Mouse (Mus musculus): ENCODE measurements around the gene Olfr1112. TPM values are rescaled to one million over a fixed set of nuclear protein-coding genes. Genes with fewer than 3 reads are reported as not detected.
"Not testable (repeated sequence)": the region's sequence is repeated elsewhere in the genome, so short reads cannot be mapped to it uniquely, and the experiment has no call there.

The Olfr1112 gene
- polyA plus RNA-seq (2015; fragmentation: Nextera tagmentation; extraction: Ambion mirVana), result not detected in 2 replicates

- no peak for ATAC-seq (ENCODE audit: low FRiP score)
- no peak within 1 kb of the TSS for H3K4me2 ChIP-seq
- no peaks in the 10 kb centered on the region for H3K36me3 ChIP-seq
- no peak within 1 kb of the TSS for H3K27ac ChIP-seq (replicated peaks)
- H3K9me3 ChIP-seq (replicated peaks), result no peaks in the 10 kb centered on the region
- no peaks in the 10 kb centered on the region for H3K27me3 ChIP-seq (replicated peaks)
- H3K4me3 ChIP-seq (replicated peaks), result no peak within 1 kb of the TSS
- no peaks in the 10 kb centered on the region for H3K4me1 ChIP-seq
- WGBS, result 89% methylated on average over 1 of the region's 1 CpGs
- H3K9ac ChIP-seq (replicated peaks), result no peak within 1 kb of the TSS
These were observed at the start of gene Olfr1112 for GRCm38 (mm10) chr2:87187498-87187897. Gene Olfr1112, plus strand, starts transcription at chr2:87187798.

- Histone ChIP-seq H3K9me3 (replicated peaks) (no peaks in the 10 kb centered on the region), H3K36me3 (no peaks in the 10 kb centered on the region), H3K4me3 (replicated peaks) (no peak within 1 kb of the TSS), H3K4me1 (no peaks in the 10 kb centered on the region), H3K27ac (replicated peaks) (no peak within 1 kb of the TSS), H3K27me3 (replicated peaks) (no peaks in the 10 kb centered on the region), H3K9ac (replicated peaks) (no peak within 1 kb of the TSS), H3K4me2 (no peak within 1 kb of the TSS)
- 82% methylated on average over 1 of the region's 1 CpGs for WGBS
- ATAC-seq (ENCODE audit: low FRiP score), result no peak
These were observed 47.4 kb upstream of the Olfr1112 start, which contains the start of gene Olfr1110 for GRCm38 (mm10) chr2:87140200-87140599. Gene Olfr1110, minus strand, starts transcription at chr2:87140300.

GRCm38 (mm10) chr2:87152524-87152923, 35.1 kb upstream of the Olfr1112 start, which contains the start of gene Olfr1111:
Gene Olfr1111, minus strand, starts transcription at chr2:87152624.
- H3K4me1 ChIP-seq, result no peaks in the 10 kb centered on the region
- no peak for ATAC-seq (ENCODE audit: low FRiP score)
- H3K4me2 ChIP-seq, result no peak within 1 kb of the TSS
- no peak within 1 kb of the TSS for H3K27ac ChIP-seq (replicated peaks)
- H3K27me3 ChIP-seq (replicated peaks), result no peaks in the 10 kb centered on the region
- no peak within 1 kb of the TSS for H3K9ac ChIP-seq (replicated peaks)
- no peak within 1 kb of the TSS for H3K4me3 ChIP-seq (replicated peaks)
- H3K9me3 ChIP-seq (replicated peaks), result no peaks in the 10 kb centered on the region
- no peaks in the 10 kb centered on the region for H3K36me3 ChIP-seq

- H3K4me1 ChIP-seq; H3K9ac ChIP-seq (replicated peaks); H3K4me2 ChIP-seq; ATAC-seq (ENCODE audit: low FRiP score); H3K27me3 ChIP-seq (replicated peaks); H3K27ac ChIP-seq (replicated peaks); H3K4me3 ChIP-seq (replicated peaks); H3K9me3 ChIP-seq (replicated peaks); H3K36me3 ChIP-seq: not testable (repeated sequence)
- WGBS, result 79% methylated on average over 2 of the region's 2 CpGs
These were observed 19.9 kb upstream of the Olfr1112 start for GRCm38 (mm10) chr2:87167731-87168130.

- H3K27ac ChIP-seq (replicated peaks), result no peak within 1 kb of the TSS
- H3K4me3 ChIP-seq (replicated peaks), result no peak within 1 kb of the TSS
- WGBS, result 92% methylated on average over 2 of the region's 2 CpGs
- no peaks in the 10 kb centered on the region for H3K9me3 ChIP-seq (replicated peaks)
- no peak within 1 kb of the TSS for H3K4me2 ChIP-seq
- no peak for ATAC-seq (ENCODE audit: low FRiP score)
- no peaks in the 10 kb centered on the region for H3K4me1 ChIP-seq
- no peaks in the 10 kb centered on the region for H3K36me3 ChIP-seq
- no peak within 1 kb of the TSS for H3K9ac ChIP-seq (replicated peaks)
- no peaks in the 10 kb centered on the region for H3K27me3 ChIP-seq (replicated peaks)
These were observed 21.1 kb downstream of the Olfr1112 start, which contains the start of gene Olfr1113 for GRCm38 (mm10) chr2:87208670-87209069. Gene Olfr1113, plus strand, starts transcription at chr2:87208970.

Other genes starting within 250 kb of the Olfr1112 start
- not detected in 2 replicates for gene Olfr1099, start 227.1 kb upstream of the Olfr1112 start, polyA plus RNA-seq (2015; fragmentation: Nextera tagmentation; extraction: Ambion mirVana)
- gene Olfr1100, start 207.8 kb upstream of the Olfr1112 start, polyA plus RNA-seq (2015; fragmentation: Nextera tagmentation; extraction: Ambion mirVana), result not detected in 2 replicates
- not detected in 2 replicates for gene Olfr1101, start 196.6 kb upstream of the Olfr1112 start, polyA plus RNA-seq (2015; fragmentation: Nextera tagmentation; extraction: Ambion mirVana)
- gene Olfr1102, start 189.4 kb upstream of the Olfr1112 start, polyA plus RNA-seq (2015; fragmentation: Nextera tagmentation; extraction: Ambion mirVana), result not detected in 2 replicates
- gene Olfr1104, start 160.7 kb upstream of the Olfr1112 start, polyA plus RNA-seq (2015; fragmentation: Nextera tagmentation; extraction: Ambion mirVana), result not detected in 2 replicates
- gene Olfr1105, start 151.3 kb upstream of the Olfr1112 start, polyA plus RNA-seq (2015; fragmentation: Nextera tagmentation; extraction: Ambion mirVana), result not detected in 2 replicates
- gene Olfr1106, start 135.5 kb upstream of the Olfr1112 start, polyA plus RNA-seq (2015; fragmentation: Nextera tagmentation; extraction: Ambion mirVana), result not detected in 2 replicates
- gene Olfr1107, start 112.0 kb upstream of the Olfr1112 start, polyA plus RNA-seq (2015; fragmentation: Nextera tagmentation; extraction: Ambion mirVana), result not detected in 2 replicates
- gene Olfr1109, start 91.8 kb upstream of the Olfr1112 start, polyA plus RNA-seq (2015; fragmentation: Nextera tagmentation; extraction: Ambion mirVana), result not detected in 2 replicates
- gene Olfr259, start 73.2 kb upstream of the Olfr1112 start, polyA plus RNA-seq (2015; fragmentation: Nextera tagmentation; extraction: Ambion mirVana), result not detected in 2 replicates
- gene Olfr1110, start 47.5 kb upstream of the Olfr1112 start, polyA plus RNA-seq (2015; fragmentation: Nextera tagmentation; extraction: Ambion mirVana), result not detected in 2 replicates
- gene Olfr1111, start 35.2 kb upstream of the Olfr1112 start, polyA plus RNA-seq (2015; fragmentation: Nextera tagmentation; extraction: Ambion mirVana), result not detected in 2 replicates
- gene Olfr1113, start 21.2 kb downstream of the Olfr1112 start, polyA plus RNA-seq (2015; fragmentation: Nextera tagmentation; extraction: Ambion mirVana), result not detected in 2 replicates
- not detected in 2 replicates for gene Olfr1115, start 60.2 kb downstream of the Olfr1112 start, polyA plus RNA-seq (2015; fragmentation: Nextera tagmentation; extraction: Ambion mirVana)
- not detected in 2 replicates for gene Olfr1116, start 79.7 kb downstream of the Olfr1112 start, polyA plus RNA-seq (2015; fragmentation: Nextera tagmentation; extraction: Ambion mirVana)
- not detected in 2 replicates for gene Olfr1118, start 119.8 kb downstream of the Olfr1112 start, polyA plus RNA-seq (2015; fragmentation: Nextera tagmentation; extraction: Ambion mirVana)
- gene Olfr1120, start 167.0 kb downstream of the Olfr1112 start, polyA plus RNA-seq (2015; fragmentation: Nextera tagmentation; extraction: Ambion mirVana), result not detected in 2 replicates
- gene Olfr1121, start 182.1 kb downstream of the Olfr1112 start, polyA plus RNA-seq (2015; fragmentation: Nextera tagmentation; extraction: Ambion mirVana), result not detected in 2 replicates
- not detected in 2 replicates for gene Olfr1122, start 198.1 kb downstream of the Olfr1112 start, polyA plus RNA-seq (2015; fragmentation: Nextera tagmentation; extraction: Ambion mirVana)
- not detected in 2 replicates for gene Olfr1123, start 228.8 kb downstream of the Olfr1112 start, polyA plus RNA-seq (2015; fragmentation: Nextera tagmentation; extraction: Ambion mirVana)
- gene Olfr1124, start 242.5 kb downstream of the Olfr1112 start, polyA plus RNA-seq (2015; fragmentation: Nextera tagmentation; extraction: Ambion mirVana), result 0.10 TPM in 1 of 2 replicates, not detected in the other